Mouse (Mus musculus) liver, embryonic 15.5 days (tissue): ENCODE measurements at regions not wholly inside any gene's neighbourhood (a gene's known extent, or its start where the extent isn't known, plus 50 kb on each side); places are given as distances from the start of the nearest gene placed in this dataset.

Experiments used
- ATAC-seq: fragments of 200-750 bp; cut with Nextera tagmentation; 2 replicates; pipeline ENCODE4 v1.8.0; 2017; ENCODE audit warnings: moderate number of reproducible peaks, mild to moderate bottlenecking, moderate library complexity; ENCODE audit not compliant: insufficient read depth
- H3K27ac ChIP-seq: fragments of 300-500 bp; sonication (generic); replicated peaks from 2 replicates; pipeline ENCODE4 v1.5.1; 2015; ENCODE audit warnings: mild to moderate bottlenecking, inconsistent platforms
- H3K27me3 ChIP-seq: fragments of 300-500 bp; sonication (generic); 2 replicates; pipeline ENCODE4 v1.6.1; 2015; ENCODE audit warnings: mild to moderate bottlenecking, inconsistent platforms
- H3K36me3 ChIP-seq: fragments of 300-500 bp; sonication (generic); replicated peaks from 2 replicates; pipeline ENCODE4 v1.6.1; 2015; ENCODE audit warnings: moderate library complexity, mild to moderate bottlenecking, inconsistent platforms
- H3K4me1 ChIP-seq: fragments of 300-500 bp; sonication (generic); replicated peaks from 2 replicates; pipeline ENCODE4 v1.6.1; 2015; ENCODE audit warnings: inconsistent platforms
- H3K4me2 ChIP-seq: fragments of 300-500 bp; sonication (generic); 2 replicates; pipeline ENCODE4 v1.6.1; 2015; ENCODE audit warnings: moderate library complexity, mild to moderate bottlenecking, inconsistent platforms
- H3K4me3 ChIP-seq: fragments of 300-500 bp; sonication (generic); replicated peaks from 2 replicates; pipeline ENCODE4 v1.5.1; 2015; ENCODE audit warnings: mild to moderate bottlenecking, inconsistent platforms
- H3K9ac ChIP-seq: fragments of 300-500 bp; sonication (generic); 2 replicates; pipeline ENCODE4 v1.6.1; 2015; ENCODE audit warnings: moderate library complexity, mild to moderate bottlenecking, inconsistent platforms
- H3K9me3 ChIP-seq: fragments of 300-500 bp; sonication (generic); replicated peaks from 2 replicates; pipeline ENCODE4 v1.6.1; 2016; ENCODE audit warnings: inconsistent platforms
- WGBS: fragments of 180-500 bp; shearing (Covaris S2); methylation state at CpG from one replicate; pipeline ENCODE4 v1.1.7; 2015; ENCODE audit warnings: mixed read lengths; ENCODE audit not compliant: insufficient replicate concordance; 5-methylcytosine and 5-hydroxymethylcytosine counted together

- no peak overlapping the region for H3K27ac ChIP-seq
- no peak for ATAC-seq
Measured at GRCm38 (mm10) chr10:99390609-99391183, 127.7 kb downstream of the Dusp6 start.

GRCm38 (mm10) chr10:99391725-99392124 is 128.7 kb downstream of the Dusp6 start:
- Histone ChIP-seq H3K4me1 (no peaks in the 10 kb centered on the region), H3K4me3 (no peak overlapping the region), H3K9ac (no peak overlapping the region), H3K4me2 (no peak overlapping the region), H3K27me3 (no peaks in the 10 kb centered on the region), H3K9me3 (no peaks in the 10 kb centered on the region), H3K27ac (no peak overlapping the region), H3K36me3 (no peaks in the 10 kb centered on the region)
- 70% methylated on average over 6 of the region's 6 CpGs for WGBS
- no peak for ATAC-seq

More at GRCm38 (mm10) chr10:99390609-99391183, 127.7 kb downstream of the Dusp6 start:
- no peak overlapping the region for H3K4me3 ChIP-seq
- H3K4me1 ChIP-seq = no peaks in the 10 kb centered on the region
- no peaks in the 10 kb centered on the region for H3K9me3 ChIP-seq
- no peak overlapping the region for H3K4me2 ChIP-seq
- no peak overlapping the region for H3K9ac ChIP-seq
- 65% methylated on average over 7 of the region's 7 CpGs for WGBS
- H3K36me3 ChIP-seq = no peaks in the 10 kb centered on the region
- H3K27me3 ChIP-seq = no peaks in the 10 kb centered on the region

- Histone ChIP-seq H3K27me3 (no peaks in the 10 kb centered on the region), H3K4me1 (no peaks in the 10 kb centered on the region), H3K27ac (no peak overlapping the region), H3K9ac (no peak overlapping the region), H3K4me3 (no peak overlapping the region), H3K9me3 (no peaks in the 10 kb centered on the region), H3K4me2 (no peak overlapping the region), H3K36me3 (no peaks in the 10 kb centered on the region)
- 57% methylated on average over 5 of the region's 5 CpGs for WGBS
- ATAC-seq = no peak
Measured at GRCm38 (mm10) chr10:99392979-99393378, 129.9 kb downstream of the Dusp6 start.

GRCm38 (mm10) chr10:99393523-99393922 is 130.5 kb downstream of the Dusp6 start:
- 21% methylated on average over 8 of the region's 8 CpGs for WGBS
- no peak overlapping the region for H3K27ac ChIP-seq
- ATAC-seq = no peak
- H3K9ac ChIP-seq = no peak overlapping the region
- H3K4me3 ChIP-seq = no peak overlapping the region
- H3K27me3 ChIP-seq = no peaks in the 10 kb centered on the region
- no peaks in the 10 kb centered on the region for H3K4me1 ChIP-seq
- no peak overlapping the region for H3K4me2 ChIP-seq
- no peaks in the 10 kb centered on the region for H3K9me3 ChIP-seq
- no peaks in the 10 kb centered on the region for H3K36me3 ChIP-seq

- Histone ChIP-seq H3K9ac (no peak overlapping the region), H3K27me3 (no peaks in the 10 kb centered on the region), H3K4me3 (no peak overlapping the region), H3K36me3 (no peaks in the 10 kb centered on the region), H3K27ac (no peak overlapping the region), H3K4me1 (no peaks in the 10 kb centered on the region), H3K9me3 (no peaks in the 10 kb centered on the region), H3K4me2 (no peak overlapping the region)
- no peak for ATAC-seq
- 55% methylated on average over 1 of the region's 1 CpGs for WGBS
Measured at GRCm38 (mm10) chr10:99395411-99395810, 132.4 kb downstream of the Dusp6 start.

- H3K4me2 ChIP-seq = no peak overlapping the region
- H3K9ac ChIP-seq = no peak overlapping the region
- no peak overlapping the region for H3K27ac ChIP-seq
- no peaks in the 10 kb centered on the region for H3K4me1 ChIP-seq
- no peak for ATAC-seq
- 51% methylated on average over 3 of the region's 3 CpGs for WGBS
- H3K9me3 ChIP-seq = no peaks in the 10 kb centered on the region
- no peaks in the 10 kb centered on the region for H3K36me3 ChIP-seq
- H3K4me3 ChIP-seq = no peak overlapping the region
- no peaks in the 10 kb centered on the region for H3K27me3 ChIP-seq
Measured at GRCm38 (mm10) chr10:99396630-99397029, 133.6 kb downstream of the Dusp6 start.

GRCm38 (mm10) chr10:99400076-99400475 is 137.0 kb downstream of the Dusp6 start:
- no peaks in the 10 kb centered on the region for H3K36me3 ChIP-seq
- no peaks in the 10 kb centered on the region for H3K4me1 ChIP-seq
- H3K9me3 ChIP-seq = no peaks in the 10 kb centered on the region
- 71% methylated on average over 6 of the region's 6 CpGs for WGBS
- no peak for ATAC-seq
- H3K4me3 ChIP-seq = no peak overlapping the region
- no peak overlapping the region for H3K4me2 ChIP-seq
- H3K9ac ChIP-seq = no peak overlapping the region
- H3K27ac ChIP-seq = no peak overlapping the region
- no peaks in the 10 kb centered on the region for H3K27me3 ChIP-seq

- Histone ChIP-seq H3K4me2 (no peak overlapping the region), H3K36me3 (no peaks in the 10 kb centered on the region), H3K27ac (no peak overlapping the region), H3K9ac (no peak overlapping the region), H3K4me3 (no peak overlapping the region), H3K27me3 (no peaks in the 10 kb centered on the region), H3K9me3 (no peaks in the 10 kb centered on the region; the same call in 1 of the 2 replicates), H3K4me1 (no peaks in the 10 kb centered on the region)
- no peak for ATAC-seq
- 68% methylated on average over 2 of the region's 2 CpGs for WGBS
Measured at GRCm38 (mm10) chr10:99406764-99407163, 143.7 kb downstream of the Dusp6 start.

GRCm38 (mm10) chr10:99408786-99409185 is 145.8 kb downstream of the Dusp6 start:
- no peaks in the 10 kb centered on the region for H3K4me1 ChIP-seq
- H3K4me3 ChIP-seq = no peak overlapping the region
- no peak overlapping the region for H3K27ac ChIP-seq
- no peaks in the 10 kb centered on the region for H3K36me3 ChIP-seq
- ATAC-seq = no peak
- H3K4me2 ChIP-seq = no peak overlapping the region
- no peaks in the 10 kb centered on the region for H3K27me3 ChIP-seq
- H3K9me3 ChIP-seq = no peaks in the 10 kb centered on the region; the same call in 1 of the 2 replicates
- WGBS = 63% methylated on average over 2 of the region's 2 CpGs
- H3K9ac ChIP-seq = no peak overlapping the region

GRCm38 (mm10) chr10:99409744-99410143 is 146.7 kb downstream of the Dusp6 start:
- WGBS = 47% methylated on average over 11 of the region's 11 CpGs
- H3K36me3 ChIP-seq = no peaks in the 10 kb centered on the region
- H3K4me1 ChIP-seq = no peaks in the 10 kb centered on the region
- H3K4me3 ChIP-seq = no peak overlapping the region
- ATAC-seq = no peak
- no peak overlapping the region for H3K9ac ChIP-seq
- H3K4me2 ChIP-seq = no peak overlapping the region
- H3K27me3 ChIP-seq = no peaks in the 10 kb centered on the region
- H3K9me3 ChIP-seq = no peaks in the 10 kb centered on the region; the same call in 1 of the 2 replicates
- H3K27ac ChIP-seq = no peak overlapping the region

- WGBS = 21% methylated on average over 3 of the region's 3 CpGs
- Histone ChIP-seq H3K4me3 (no peak overlapping the region), H3K36me3 (no peaks in the 10 kb centered on the region), H3K9me3 (no peaks in the 10 kb centered on the region; the same call in 1 of the 2 replicates), H3K9ac (no peak overlapping the region), H3K27me3 (no peaks in the 10 kb centered on the region), H3K27ac (no peak overlapping the region), H3K4me1 (no peaks in the 10 kb centered on the region), H3K4me2 (no peak overlapping the region)
- ATAC-seq = no peak
Measured at GRCm38 (mm10) chr10:99410754-99411153, 147.7 kb downstream of the Dusp6 start.

- H3K4me1 ChIP-seq = no peaks in the 10 kb centered on the region
- H3K36me3 ChIP-seq = no peaks in the 10 kb centered on the region
- no peaks in the 10 kb centered on the region for H3K27me3 ChIP-seq
- no peak overlapping the region for H3K4me2 ChIP-seq
- no peak overlapping the region for H3K27ac ChIP-seq
- no peak overlapping the region for H3K4me3 ChIP-seq
- no peak overlapping the region for H3K9ac ChIP-seq
- no peak for ATAC-seq
- no peaks in the 10 kb centered on the region; the same call in 1 of the 2 replicates for H3K9me3 ChIP-seq
- 53% methylated on average over 3 of the region's 3 CpGs for WGBS
Measured at GRCm38 (mm10) chr10:99413455-99413854, 150.4 kb downstream of the Dusp6 start.
